Mouse (Mus musculus): Measurements from ENCODE around the gene Slc11a2.
"Not testable (repeated sequence)": the region's sequence is repeated elsewhere in the genome, so short reads cannot be mapped to it uniquely, and the experiment has no call there.

GRCm38 (mm10) chr15:100353399-100353798, 71.5 kb downstream of the Slc11a2 start:
- not testable (repeated sequence) for TF ChIP-seq POLR2A (IDR thresholded peaks at IDR 0.05; ENCODE audit: borderline replicate concordance, extremely low read depth, low read depth, low read length); CTCF (IDR thresholded peaks at IDR 0.05; ENCODE audit: insufficient read depth, low read length)
